Mouse (Mus musculus): Measurements from ENCODE around the gene Poldip3. TPM values are rescaled to one million over a fixed set of nuclear protein-coding genes. Genes with fewer than 3 reads are reported as not detected.

Poldip3 gene
- total and polyA plus RNA-seq, 3 experiments: 77.0 to 78.9 (median 77.2) TPM

DNA sequence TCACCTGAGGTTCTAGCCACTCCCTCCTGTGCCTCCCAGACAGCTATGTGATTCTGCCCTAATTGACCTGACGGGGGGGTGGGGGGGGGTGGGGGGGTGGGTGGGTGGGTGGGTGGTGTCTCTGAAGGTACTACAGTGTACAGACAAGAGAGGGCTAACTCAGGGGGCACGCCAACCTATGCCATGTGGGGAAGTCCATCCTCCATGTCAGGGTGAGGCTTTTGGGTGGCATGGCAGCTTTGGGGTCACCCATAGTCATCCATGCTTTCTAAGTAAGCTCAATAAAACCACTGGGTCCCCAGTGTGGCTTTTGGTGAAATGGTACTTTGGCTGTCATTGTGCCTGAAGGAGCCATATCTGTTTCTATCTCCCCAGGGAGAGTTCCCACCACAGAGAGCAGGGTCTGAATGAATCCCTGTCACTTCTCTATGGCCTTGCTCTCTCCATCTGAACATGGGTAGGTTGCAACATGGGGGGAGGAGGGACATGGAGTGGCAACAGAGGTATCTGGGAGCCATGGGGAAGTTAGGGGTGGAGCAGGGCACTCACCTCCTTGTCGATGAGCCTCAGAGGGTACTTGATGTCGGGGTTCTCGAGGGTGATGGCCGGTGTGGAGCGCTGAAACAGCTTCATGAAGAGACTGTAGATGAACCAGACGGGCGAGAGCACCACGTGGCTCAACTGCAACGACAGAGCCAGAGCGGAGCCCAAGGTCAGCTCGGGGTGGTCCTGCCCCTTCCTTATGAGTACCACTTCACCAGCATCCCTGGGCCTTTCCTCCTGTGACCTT lies 16.5 kb upstream of the Poldip3 start:
- H3K4me2 ChIP-seq (ENCODE audit: insufficient read depth, low read depth, poor library complexity, severe bottlenecking): no peak overlapping the region
- H3K79me2 ChIP-seq (replicated peaks; ENCODE audit: control insufficient read depth, extremely low read depth, insufficient read depth, poor library complexity, severe bottlenecking): no peaks in the 10 kb centered on the region
- in situ Hi-C loops (cut with MboI; ENCODE audit: low pct_ligation_motif_present, low pct_unique_long_range_greater_than_20kb, low sequenced_read_pairs) (no loop called here), dilution Hi-C loops (cut with MboI; ENCODE audit: extremely low pct_ligation_motif_present, extremely low pct_unique_long_range_greater_than_20kb, low sequenced_read_pairs) (no loop called here)
- no peak overlapping the region for H3K9ac ChIP-seq (ENCODE audit: insufficient read depth, low read depth)
- no peak overlapping the region for H3K27ac ChIP-seq (ENCODE audit: insufficient read depth, low read depth)
- H3K4me3 ChIP-seq (replicated peaks in 1 of 3; ENCODE audit: low read depth in 2 of 3, low read length in 2 of 3, poor library complexity in 1 of 3): no peak overlapping the region
- peaks cover 20 to 75% of the 10 kb centered on the region in 2 experiments for H3K36me3 ChIP-seq (replicated peaks in 1 of 2; ENCODE audit: control insufficient read depth in 1 of 2, insufficient read depth in 1 of 2, low read length in 1 of 2)
- TF ChIP-seq SMC3 (IDR thresholded peaks at IDR 0.05; ENCODE audit: low read depth, low read length) (no peak), PAX5 (IDR thresholded peaks at IDR 0.05; ENCODE audit: low read length) (no peak), MAX (IDR thresholded peaks at IDR 0.05; ENCODE audit: low read length) (no peak), ZKSCAN1 (IDR thresholded peaks at IDR 0.05; ENCODE audit: borderline replicate concordance, low read depth, low read length) (no peak), MXI1 (IDR thresholded peaks at IDR 0.05; ENCODE audit: low read depth, low read length) (no peak), TCF12 (IDR thresholded peaks at IDR 0.05; ENCODE audit: low read depth, low read length) (no peak), ETS1 (conservative IDR thresholded peaks at IDR 0.05; ENCODE audit: low read depth, low read length) (no peak), GABPA (IDR thresholded peaks at IDR 0.05; ENCODE audit: insufficient replicate concordance, low read depth, low read length) (no peak), NELFE (IDR thresholded peaks at IDR 0.05; ENCODE audit: low read depth, low read length) (no peak), USF1 (IDR thresholded peaks at IDR 0.05; ENCODE audit: low read depth, low read length) (no peak), JUND (conservative IDR thresholded peaks at IDR 0.05; ENCODE audit: low read depth, low read length) (no peak), NRF1 (IDR thresholded peaks at IDR 0.05; ENCODE audit: low read depth, low read length) (no peak)
- DNase-seq (ENCODE audit: extremely low read depth): no peak
- no peaks in the 10 kb centered on the region for H3K27me3 ChIP-seq (replicated peaks)
- no peaks in the 10 kb centered on the region for H3K9me3 ChIP-seq (replicated peaks; ENCODE audit: low read length)
- peaks cover 9 to 85% of the 10 kb centered on the region in 2 experiments for H3K4me1 ChIP-seq (ENCODE audit: control insufficient read depth in 1 of 2, insufficient read depth in 2 of 2)

DNA sequence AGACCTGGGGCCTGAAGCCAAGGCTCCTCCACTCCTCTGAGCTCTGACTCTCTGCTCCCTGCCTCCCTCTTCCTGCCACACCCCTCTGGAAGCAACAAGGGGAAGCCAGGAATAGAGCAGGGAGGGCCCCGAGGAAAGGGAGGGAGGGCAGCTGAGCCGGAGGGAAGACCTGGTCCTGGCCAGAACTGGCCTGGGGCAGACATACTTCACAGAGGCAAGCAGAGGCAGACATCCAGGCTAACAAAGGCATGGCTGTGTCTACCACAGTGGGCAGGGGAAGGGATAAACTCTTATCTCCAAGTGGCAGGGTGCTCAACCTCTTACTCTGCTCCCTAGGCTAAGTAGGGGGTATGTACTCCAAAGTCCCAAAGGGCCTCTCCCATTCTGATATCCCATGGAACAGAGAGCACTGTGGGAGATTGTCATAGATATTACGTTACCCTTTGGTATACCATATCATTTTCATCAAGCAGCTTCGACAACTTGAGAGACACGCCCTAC lies 15.8 kb upstream of the Poldip3 start:
- no peaks in the 10 kb centered on the region for H3K9me3 ChIP-seq (replicated peaks; ENCODE audit: low read length)
- H3K36me3 ChIP-seq (replicated peaks in 1 of 2; ENCODE audit: control insufficient read depth in 1 of 2, insufficient read depth in 1 of 2, low read length in 1 of 2): peaks cover 26 to 77% of the 10 kb centered on the region in 2 experiments
- TF ChIP-seq ELF1 (IDR thresholded peaks at IDR 0.05; ENCODE audit: low read depth, low read length) (no peak), ZKSCAN1 (IDR thresholded peaks at IDR 0.05; ENCODE audit: borderline replicate concordance, low read depth, low read length) (no peak), IRF4 (IDR thresholded peaks at IDR 0.05; ENCODE audit: low read depth, low read length) (no peak), SMC3 (IDR thresholded peaks at IDR 0.05; ENCODE audit: low read depth, low read length) (no peak), ZMIZ1 (IDR thresholded peaks at IDR 0.05; ENCODE audit: low read depth, low read length) (no peak), MYC (IDR thresholded peaks at IDR 0.05; ENCODE audit: low read depth, low read length) (no peak), BHLHE40 (IDR thresholded peaks at IDR 0.05; ENCODE audit: low read depth, low read length) (no peak), POLR2A (IDR thresholded peaks at IDR 0.05; ENCODE audit: low read depth, low read length) (no peak), CHD2 (IDR thresholded peaks at IDR 0.05; ENCODE audit: low read length) (no peak)
- no peak overlapping the region for H3K4me2 ChIP-seq (ENCODE audit: insufficient read depth, low read depth, poor library complexity, severe bottlenecking)
- in situ Hi-C loops (cut with MboI; ENCODE audit: low pct_ligation_motif_present, low pct_unique_long_range_greater_than_20kb, low sequenced_read_pairs) (no loop called here), dilution Hi-C loops (cut with MboI; ENCODE audit: extremely low pct_ligation_motif_present, extremely low pct_unique_long_range_greater_than_20kb, low sequenced_read_pairs) (no loop called here)
- no peaks in the 10 kb centered on the region for H3K79me2 ChIP-seq (replicated peaks; ENCODE audit: control insufficient read depth, extremely low read depth, insufficient read depth, poor library complexity, severe bottlenecking)
- no peaks in the 10 kb centered on the region for H3K27me3 ChIP-seq (replicated peaks)
- DNase-seq (ENCODE audit: extremely low read depth): no peak
- no peak overlapping the region for H3K27ac ChIP-seq (ENCODE audit: insufficient read depth, low read depth)
- no peak overlapping the region for H3K9ac ChIP-seq (ENCODE audit: insufficient read depth, low read depth)
- no peak overlapping the region for H3K4me3 ChIP-seq (replicated peaks in 1 of 3; ENCODE audit: low read depth in 2 of 3, low read length in 2 of 3, poor library complexity in 1 of 3)
- peaks cover 9 to 85% of the 10 kb centered on the region in 2 experiments for H3K4me1 ChIP-seq (ENCODE audit: control insufficient read depth in 1 of 2, insufficient read depth in 2 of 2)

Measured in CH12.LX (cell line).